Mouse (Mus musculus): ENCODE data around the gene Gstp3.

DNA sequence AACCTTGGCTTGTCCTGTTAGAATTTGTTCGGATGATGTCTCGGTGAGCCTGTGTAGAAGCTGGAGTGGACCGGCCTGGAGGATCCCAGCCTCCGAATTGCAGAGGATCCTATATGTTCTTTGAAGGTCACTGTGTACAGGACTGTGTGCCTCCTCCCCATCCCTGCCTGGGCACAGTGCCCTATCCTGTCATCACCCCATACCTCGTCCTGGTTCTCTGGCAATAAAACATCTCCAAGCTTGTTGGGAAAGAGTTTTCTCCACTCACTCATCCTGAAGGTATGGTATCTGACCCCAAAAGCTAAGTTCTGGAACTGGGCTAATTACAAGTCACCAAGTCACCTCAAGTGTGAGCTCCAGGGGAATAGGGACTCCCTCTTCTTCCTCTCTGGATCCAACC, 27.7 kb upstream of the Gstp3 start:
- TF ChIP-seq FLI1 (IDR thresholded peaks at IDR 0.05; ENCODE audit: low read length) (no peak), GATA1 (IDR thresholded peaks at IDR 0.05; ENCODE audit: borderline replicate concordance, low read length) (no peak)
